Mouse (Mus musculus) myocyte (in vitro differentiated cells): ENCODE measurements at regions not wholly inside any gene's neighbourhood (a gene's known extent, or its start where the extent isn't known, plus 50 kb on each side); places are given as distances from the start of the nearest gene placed in this dataset.

Experiments
- H3K27me3 ChIP-seq: one replicate; pipeline ENCODE4 v1.6.1; 2011; ENCODE audit not compliant: control insufficient read depth, insufficient read depth, insufficient read length
- H3K36me3 ChIP-seq: one replicate; pipeline ENCODE4 v1.6.1; 2011; ENCODE audit not compliant: control insufficient read depth, insufficient read depth
- H3K4me2 ChIP-seq: one replicate; pipeline ENCODE4 v1.6.1; 2011; ENCODE audit warnings: low read depth, control low read depth
- H3K4me3 ChIP-seq: one replicate; pipeline ENCODE4 v1.5.1; 2011; ENCODE audit warnings: mild to moderate bottlenecking, control low read depth, moderate library complexity
- H3K79me2 ChIP-seq: one replicate; pipeline ENCODE4 v1.6.1; 2011; ENCODE audit not compliant: control insufficient read depth, insufficient read depth
- H3ac ChIP-seq: one replicate; pipeline ENCODE4 v1.6.1; 2011; ENCODE audit not compliant: control insufficient read depth, insufficient read length
- CEBPB ChIP-seq: IDR thresholded peaks from 2 replicates; pipeline ENCODE4 v1.6.1; 2011; ENCODE audit warnings: mild to moderate bottlenecking, moderate library complexity; ENCODE audit not compliant: poor library complexity, insufficient read depth, severe bottlenecking
- E2F4 ChIP-seq: IDR thresholded peaks from one replicate; pipeline ENCODE4 v1.6.1; 2011; ENCODE audit warnings: mild to moderate bottlenecking, control low read depth, moderate library complexity; ENCODE audit not compliant: insufficient read depth
- MAX ChIP-seq: IDR thresholded peaks from one replicate; pipeline ENCODE4 v1.6.1; 2011; ENCODE audit warnings: low read depth, mild to moderate bottlenecking, control low read depth
- MYOD1 ChIP-seq, 3 experiments: IDR thresholded peaks; one replicate each; pipeline ENCODE4 v1.6.1; 2011; ENCODE audit warnings: control low read depth in 2 of 3, low read depth in 2 of 3, mild to moderate bottlenecking in 2 of 3, moderate library complexity in 1 of 3; ENCODE audit not compliant: insufficient read length in 2 of 3, control insufficient read depth in 1 of 3
- MYOG ChIP-seq, 3 experiments: IDR thresholded peaks; one replicate each; pipeline ENCODE4 v1.6.1; 2011; ENCODE audit warnings: control low read depth in 2 of 3, low read depth in 2 of 3, mild to moderate bottlenecking in 2 of 3; ENCODE audit not compliant: insufficient read length in 2 of 3, control insufficient read depth in 1 of 3, insufficient read depth in 1 of 3
- POLR2A ChIP-seq: IDR thresholded peaks from one replicate; pipeline ENCODE4 v1.6.1; 2011; ENCODE audit warnings: low read depth, mild to moderate bottlenecking, control low read depth, moderate library complexity; ENCODE audit not compliant: insufficient read length
- POLR2AphosphoS2 ChIP-seq: IDR thresholded peaks from one replicate; pipeline ENCODE4 v1.6.1; 2011; ENCODE audit warnings: low read depth, control low read depth; ENCODE audit not compliant: insufficient read length
- REST ChIP-seq: IDR thresholded peaks from one replicate; pipeline ENCODE4 v1.6.1; 2011; ENCODE audit warnings: mild to moderate bottlenecking, control low read depth, moderate library complexity; ENCODE audit not compliant: insufficient read depth, insufficient read length
- SRF ChIP-seq: IDR thresholded peaks from one replicate; pipeline ENCODE4 v1.6.1; 2011; ENCODE audit warnings: low read depth; ENCODE audit not compliant: control insufficient read depth, insufficient read length
- TCF12 ChIP-seq: IDR thresholded peaks from one replicate; pipeline ENCODE4 v1.6.1; 2011; ENCODE audit warnings: mild to moderate bottlenecking, control low read depth; ENCODE audit not compliant: poor library complexity, insufficient read depth, severe bottlenecking
- TCF3 ChIP-seq: IDR thresholded peaks from one replicate; pipeline ENCODE4 v1.6.1; 2011; ENCODE audit warnings: low read depth, control low read depth; ENCODE audit not compliant: insufficient read length
- USF1 ChIP-seq: IDR thresholded peaks from one replicate; pipeline ENCODE4 v1.6.1; 2011; ENCODE audit warnings: low read depth, mild to moderate bottlenecking, control low read depth, moderate library complexity

- TF ChIP-seq POLR2AphosphoS2: no peak
- TF ChIP-seq E2F4: no peak
- TF ChIP-seq MAX: no peak
- TF ChIP-seq MYOG (IDR thresholded peaks at IDR 0.05; ENCODE audit: control insufficient read depth in 1 of 3, insufficient read depth in 1 of 3, insufficient read length in 2 of 3, low read depth in 2 of 3): no peak
- TF ChIP-seq TCF3: no peak
- TF ChIP-seq CEBPB: no peak
- no peak for TF ChIP-seq SRF
- TF ChIP-seq TCF12: no peak
- no peak for TF ChIP-seq MYOD1 (IDR thresholded peaks at IDR 0.05; ENCODE audit: control insufficient read depth in 1 of 3, insufficient read length in 2 of 3, low read depth in 2 of 3)
- no peak overlapping the region for H3ac ChIP-seq
These were observed 89.2 kb upstream of the Sesn3 start for GRCm38 (mm10) chr9:14185681-14186080.

GRCm38 (mm10) chr9:14187753-14188152, 87.1 kb upstream of the Sesn3 start:
- Histone ChIP-seq H3K4me3 (no peak overlapping the region), H3K4me2 (no peak overlapping the region), H3ac (no peak overlapping the region), H3K36me3 (no peaks in the 10 kb centered on the region), H3K79me2 (no peaks in the 10 kb centered on the region), H3K27me3 (no peaks in the 10 kb centered on the region)
- no peak for TF ChIP-seq POLR2A
- TF ChIP-seq TCF12: no peak
- TF ChIP-seq MYOG (IDR thresholded peaks at IDR 0.05; ENCODE audit: control insufficient read depth in 1 of 3, insufficient read depth in 1 of 3, insufficient read length in 2 of 3, low read depth in 2 of 3): no peak
- no peak for TF ChIP-seq E2F4
- no peak for TF ChIP-seq POLR2AphosphoS2
- no peak for TF ChIP-seq REST
- no peak for TF ChIP-seq MAX
- TF ChIP-seq USF1: no peak
- TF ChIP-seq SRF: no peak
- TF ChIP-seq MYOD1 (IDR thresholded peaks at IDR 0.05; ENCODE audit: control insufficient read depth in 1 of 3, insufficient read length in 2 of 3, low read depth in 2 of 3): no peak
- no peak for TF ChIP-seq CEBPB
- no peak for TF ChIP-seq TCF3

More at GRCm38 (mm10) chr9:14185681-14186080, 89.2 kb upstream of the Sesn3 start:
- Histone ChIP-seq H3K4me3 (no peak overlapping the region), H3K27me3 (no peaks in the 10 kb centered on the region), H3K4me2 (no peak overlapping the region), H3K79me2 (no peaks in the 10 kb centered on the region), H3K36me3 (no peaks in the 10 kb centered on the region)

- TF ChIP-seq CEBPB: no peak
- no peak for TF ChIP-seq E2F4
- no peak for TF ChIP-seq MAX
- TF ChIP-seq MYOD1 (IDR thresholded peaks at IDR 0.05; ENCODE audit: control insufficient read depth in 1 of 3, insufficient read length in 2 of 3, low read depth in 2 of 3): no peak
- no peak for TF ChIP-seq USF1
- TF ChIP-seq POLR2A: no peak
- no peak overlapping the region for H3ac ChIP-seq
- H3K27me3 ChIP-seq: no peaks in the 10 kb centered on the region
- no peak overlapping the region for H3K4me3 ChIP-seq
- H3K4me2 ChIP-seq: no peak overlapping the region
- H3K79me2 ChIP-seq: no peaks in the 10 kb centered on the region
- no peaks in the 10 kb centered on the region for H3K36me3 ChIP-seq
These were observed 86.4 kb upstream of the Sesn3 start for GRCm38 (mm10) chr9:14188504-14188903.

GRCm38 (mm10) chr9:14190660-14191059, 84.2 kb upstream of the Sesn3 start:
- H3K79me2 ChIP-seq: no peaks in the 10 kb centered on the region
- H3ac ChIP-seq: no peak overlapping the region
- TF ChIP-seq TCF3: no peak
- TF ChIP-seq SRF: no peak
- TF ChIP-seq POLR2AphosphoS2: no peak
- TF ChIP-seq MYOD1 (IDR thresholded peaks at IDR 0.05; ENCODE audit: control insufficient read depth in 1 of 3, insufficient read length in 2 of 3, low read depth in 2 of 3): no peak
- TF ChIP-seq POLR2A: no peak
- TF ChIP-seq MYOG (IDR thresholded peaks at IDR 0.05; ENCODE audit: control insufficient read depth in 1 of 3, insufficient read depth in 1 of 3, insufficient read length in 2 of 3, low read depth in 2 of 3): no peak
- no peak for TF ChIP-seq TCF12
- TF ChIP-seq CEBPB: no peak
- no peak for TF ChIP-seq REST
- H3K36me3 ChIP-seq: no peaks in the 10 kb centered on the region
- no peak overlapping the region for H3K4me2 ChIP-seq
- H3K4me3 ChIP-seq: no peak overlapping the region
- H3K27me3 ChIP-seq: no peaks in the 10 kb centered on the region

- Histone ChIP-seq H3ac (no peak overlapping the region), H3K36me3 (no peaks in the 10 kb centered on the region), H3K4me2 (no peak overlapping the region), H3K4me3 (no peak overlapping the region), H3K27me3 (no peaks in the 10 kb centered on the region), H3K79me2 (no peaks in the 10 kb centered on the region)
- TF ChIP-seq MAX: no peak
These were observed 80.1 kb upstream of the Sesn3 start for GRCm38 (mm10) chr9:14194748-14195147.
